Mouse (Mus musculus) MEL (cell line): ENCODE data around the gene Tlk2.

Experiments used
- CTCF ChIP-seq, 3 experiments: IDR thresholded peaks in 2 of 3; conservative IDR thresholded peaks in 1 of 3; 2 replicates each; pipeline ENCODE4 v1.5.1; 2011 to 2012; ENCODE audit warnings: low read length in 3 of 3, low read depth in 2 of 3, mild to moderate bottlenecking in 2 of 3, improper control_type of control experiment in 1 of 3, inconsistent platforms in 1 of 3, mixed read lengths in 1 of 3, moderate library complexity in 1 of 3; ENCODE audit not compliant: control insufficient read depth in 1 of 3, insufficient read depth in 1 of 3, poor library complexity in 1 of 3, severe bottlenecking in 1 of 3
- E2F4 ChIP-seq: IDR thresholded peaks from 2 replicates; pipeline ENCODE4 v1.6.1; 2011; ENCODE audit warnings: low read depth, low read length, improper control_type of control experiment, borderline replicate concordance
- ELF1 ChIP-seq: IDR thresholded peaks from 2 replicates; pipeline ENCODE4 v1.6.1; 2014; ENCODE audit warnings: low read depth, mild to moderate bottlenecking, inconsistent platforms, low read length, improper control_type of control experiment, moderate library complexity
- ETS1 ChIP-seq: IDR thresholded peaks from 2 replicates; pipeline ENCODE4 v1.6.1; 2012; ENCODE audit warnings: low read depth, mild to moderate bottlenecking, inconsistent platforms, low read length, improper control_type of control experiment, moderate library complexity
- JUND ChIP-seq: IDR thresholded peaks from 2 replicates; pipeline ENCODE4 v1.6.1; 2011; ENCODE audit warnings: low read depth, mild to moderate bottlenecking, improper control_type of control experiment, low read length
- MAX ChIP-seq: IDR thresholded peaks from 2 replicates; pipeline ENCODE4 v1.6.1; 2011; ENCODE audit warnings: low read length, improper control_type of control experiment
- MEF2A ChIP-seq: IDR thresholded peaks from 2 replicates; pipeline ENCODE4 v1.6.1; 2014; ENCODE audit warnings: low read depth, mild to moderate bottlenecking, inconsistent platforms, low read length, improper control_type of control experiment; ENCODE audit not compliant: poor library complexity, insufficient replicate concordance, severe bottlenecking; ENCODE audit errors: extremely low read depth
- NRF1 ChIP-seq: IDR thresholded peaks from 2 replicates; pipeline ENCODE4 v1.6.1; 2014; ENCODE audit warnings: low read depth, mild to moderate bottlenecking, inconsistent platforms, low read length, improper control_type of control experiment, moderate library complexity; ENCODE audit not compliant: poor library complexity, insufficient read depth, severe bottlenecking
- POLR2A ChIP-seq, 2 experiments: IDR thresholded peaks; 2 replicates each; pipeline ENCODE4 v1.6.1; 2011 to 2012; ENCODE audit warnings: low read length in 2 of 2, mild to moderate bottlenecking in 2 of 2, control low read depth in 1 of 2, improper control_type of control experiment in 1 of 2, low read depth in 1 of 2, moderate library complexity in 1 of 2; ENCODE audit not compliant: control insufficient read depth in 1 of 2, insufficient read depth in 1 of 2, poor library complexity in 1 of 2
- SMC3 ChIP-seq: IDR thresholded peaks from 2 replicates; pipeline ENCODE4 v1.6.1; 2011; ENCODE audit warnings: low read depth, low read length, improper control_type of control experiment
- UBTF ChIP-seq: IDR thresholded peaks from 2 replicates; pipeline ENCODE4 v1.6.1; 2012; ENCODE audit warnings: low read depth, mild to moderate bottlenecking, inconsistent platforms, low read length, improper control_type of control experiment, moderate library complexity, borderline replicate concordance; ENCODE audit not compliant: insufficient read depth

DNA sequence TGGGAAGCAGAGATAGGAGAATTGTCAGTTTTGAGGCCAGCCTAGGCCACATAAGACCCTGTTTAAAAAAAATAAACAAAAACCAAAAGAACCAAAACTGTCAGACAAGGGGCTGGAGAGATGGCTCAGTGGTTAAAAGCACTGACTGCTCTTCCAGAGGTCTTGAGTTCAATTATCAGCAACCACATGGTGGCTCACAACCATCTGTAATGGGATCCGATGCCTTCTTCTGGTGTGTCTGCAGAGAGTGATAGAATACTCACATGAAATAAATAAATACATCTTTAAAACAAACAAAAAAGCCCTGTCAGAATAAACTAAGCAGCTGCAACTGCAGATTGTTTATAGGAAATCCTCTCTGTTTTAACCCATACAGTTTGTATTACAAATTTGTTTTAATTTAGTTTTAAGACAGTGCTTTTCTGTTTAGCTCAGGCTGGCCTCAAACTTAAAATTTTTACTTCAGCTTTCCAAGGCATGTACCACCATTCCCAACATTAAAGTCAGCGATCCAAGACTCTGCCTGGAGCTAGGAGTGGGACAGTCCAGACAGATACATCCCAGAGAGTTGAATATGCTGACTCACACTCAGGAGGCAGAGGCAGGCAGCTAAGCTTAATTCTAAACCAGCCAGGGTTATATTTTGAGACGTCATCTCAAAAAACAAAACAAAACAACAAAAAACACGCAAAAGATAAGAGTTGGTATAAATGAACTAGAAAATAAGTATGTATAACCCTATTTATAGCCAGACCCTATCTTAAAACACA, 18.5 kb downstream of the Tlk2 start:
- TF ChIP-seq CTCF (IDR thresholded peaks at IDR 0.05 in 2 of 3, conservative IDR thresholded peaks at IDR 0.05 in 1 of 3; ENCODE audit: control insufficient read depth in 1 of 3, insufficient read depth in 1 of 3, low read depth in 2 of 3, low read length in 3 of 3, poor library complexity in 1 of 3, severe bottlenecking in 1 of 3) (no peak), JUND (no peak), SMC3 (no peak), E2F4 (no peak), MAX (no peak), POLR2A (IDR thresholded peaks at IDR 0.05; ENCODE audit: control insufficient read depth in 1 of 2, insufficient read depth in 1 of 2, low read depth in 1 of 2, low read length in 2 of 2, poor library complexity in 1 of 2) (no peak), MEF2A (no peak), NRF1 (no peak), ELF1 (no peak), ETS1 (no peak), UBTF (no peak)
